Mouse (Mus musculus) kidney, postnatal 4 days (tissue): ENCODE results near the gene Strip1.
A peak's percentile ranks its signal among the peaks of the same experiment; 100 is the strongest.

ENCODE experiments used
- DNase-seq, 2 experiments: peaks; one replicate each; pipeline ENCODE4 v3.0.0; 2021; ENCODE audit warnings: mixed read lengths in 2 of 2

The Strip1 gene

DNA sequence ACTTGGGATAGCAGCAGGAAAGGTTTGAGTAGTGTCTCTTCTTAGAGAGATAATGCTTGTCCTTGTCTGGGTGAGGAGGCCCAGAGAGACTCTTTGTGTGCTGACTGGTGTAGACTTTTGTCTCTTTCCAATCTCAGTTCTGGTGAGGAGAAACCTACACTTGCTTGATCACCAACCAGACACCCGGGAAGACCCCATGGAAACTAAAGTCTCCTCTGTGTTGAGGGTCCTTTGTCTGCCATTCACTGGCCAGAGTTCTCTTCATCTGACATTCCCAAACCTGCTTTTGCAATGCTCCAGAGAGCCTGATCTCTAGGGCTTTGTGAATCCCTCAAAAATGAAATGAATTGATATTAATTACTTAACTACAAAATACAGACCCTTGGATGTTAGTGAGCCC, 47.6 kb downstream of the Strip1 start:
- no peak for DNase-seq

DNA sequence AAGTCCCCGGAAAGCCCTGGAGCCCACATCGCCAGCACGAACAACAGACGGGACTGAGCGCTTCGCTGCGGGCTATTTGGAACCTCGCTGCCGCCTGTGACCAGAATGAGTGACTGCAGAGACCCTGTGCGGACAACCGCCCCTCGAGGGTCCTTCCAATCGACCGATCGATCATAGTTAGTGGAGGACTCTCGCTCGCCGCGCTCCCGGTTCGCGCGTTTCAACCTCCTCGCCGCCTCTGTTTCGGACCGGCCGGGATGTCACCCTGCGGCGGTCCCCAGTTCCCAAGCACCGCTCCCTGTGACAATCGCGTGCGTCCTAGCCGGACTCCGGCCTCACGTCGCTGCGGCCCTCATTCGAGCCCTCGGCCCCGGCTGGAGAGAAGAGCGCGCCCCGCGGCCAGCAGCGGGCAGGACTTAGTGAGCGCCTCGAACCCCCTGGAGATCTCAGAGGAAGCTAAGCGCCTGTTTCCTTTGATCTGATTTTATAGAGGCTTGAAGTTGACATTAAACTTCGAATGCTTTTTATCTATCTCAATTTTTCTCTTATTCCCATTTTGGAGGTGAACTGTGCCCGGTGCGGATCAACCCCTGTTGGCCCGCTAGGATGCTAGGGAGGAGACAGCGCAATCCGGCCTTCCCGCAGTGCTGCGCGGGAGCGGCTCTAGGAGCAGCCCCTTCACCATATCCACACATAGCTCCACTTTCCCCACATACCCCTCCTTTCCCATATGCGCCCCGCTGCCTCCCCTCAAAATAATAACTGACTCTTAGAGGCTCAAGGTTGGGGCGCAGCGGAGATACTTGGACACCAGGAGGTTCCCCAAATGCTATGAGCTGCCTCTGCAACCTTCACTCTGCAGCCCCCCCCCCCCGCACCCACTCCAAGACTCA, 48.4 kb downstream of the Strip1 start:
- peak; percentile 43 to 55 for DNase-seq

DNA sequence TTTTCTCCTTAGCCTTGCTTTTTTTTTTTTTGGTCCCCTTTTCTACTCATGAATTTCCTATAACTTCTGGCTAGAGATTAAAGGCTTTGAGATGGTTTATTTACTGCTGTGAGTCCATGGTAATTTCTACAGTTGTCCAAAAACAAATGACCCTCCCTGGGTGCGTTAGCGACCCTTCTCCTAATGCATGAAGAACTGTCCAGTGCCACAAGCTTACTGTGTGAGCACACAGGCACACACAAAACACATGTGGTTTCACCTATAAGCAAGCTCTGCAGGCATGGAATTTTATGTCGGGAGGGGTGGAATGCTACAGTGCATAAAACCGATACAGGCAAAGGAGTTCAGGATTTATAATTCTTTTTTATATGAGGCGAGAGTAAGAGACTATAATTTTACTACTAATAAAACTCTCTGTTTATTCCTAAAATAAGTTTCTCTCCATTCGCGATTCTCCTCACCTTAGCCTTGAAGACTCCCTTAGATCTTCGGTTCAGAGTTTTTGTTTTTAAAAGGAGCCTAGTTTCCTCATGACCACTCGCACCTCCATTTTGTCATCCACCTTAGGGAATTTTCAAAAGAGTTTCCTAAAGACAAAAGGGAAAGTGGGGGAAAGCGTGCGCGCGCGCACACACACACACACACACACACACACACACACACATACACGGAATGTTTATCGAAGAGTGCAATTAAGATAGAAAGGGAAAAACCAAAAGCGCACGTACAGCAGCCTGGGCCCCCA, 49.2 kb downstream of the Strip1 start:
- DNase-seq: no peak

- no peak for DNase-seq
These were observed 50.1 kb downstream of the Strip1 start for GRCm38 (mm10) chr3:107581103-107582010.

DNA sequence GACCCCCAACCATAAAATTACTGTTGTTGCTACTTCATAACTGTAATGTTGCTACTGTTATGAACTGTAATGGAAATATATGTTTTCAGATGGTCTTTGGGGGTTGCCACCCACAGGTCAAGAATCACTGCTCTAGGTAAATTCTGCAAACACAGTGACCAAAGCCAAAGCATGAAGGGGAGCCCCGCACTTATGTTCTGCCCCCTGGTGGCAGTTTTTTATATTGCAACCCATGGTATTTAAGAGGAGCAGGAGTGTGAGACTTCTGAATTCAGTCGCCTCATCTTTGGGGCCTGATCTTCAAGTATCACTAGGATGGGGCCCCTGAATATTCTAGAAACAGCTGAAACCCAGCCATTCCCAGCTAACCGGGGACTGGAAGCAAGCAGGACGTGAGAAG, 52.0 kb downstream of the Strip1 start:
- peak; percentile 73 for DNase-seq

GRCm38 (mm10) chr3:107577810-107578390, 53.6 kb downstream of the Strip1 start:
- no peak for DNase-seq

GRCm38 (mm10) chr3:107576807-107577206, 54.7 kb downstream of the Strip1 start:
- no peak for DNase-seq

DNA sequence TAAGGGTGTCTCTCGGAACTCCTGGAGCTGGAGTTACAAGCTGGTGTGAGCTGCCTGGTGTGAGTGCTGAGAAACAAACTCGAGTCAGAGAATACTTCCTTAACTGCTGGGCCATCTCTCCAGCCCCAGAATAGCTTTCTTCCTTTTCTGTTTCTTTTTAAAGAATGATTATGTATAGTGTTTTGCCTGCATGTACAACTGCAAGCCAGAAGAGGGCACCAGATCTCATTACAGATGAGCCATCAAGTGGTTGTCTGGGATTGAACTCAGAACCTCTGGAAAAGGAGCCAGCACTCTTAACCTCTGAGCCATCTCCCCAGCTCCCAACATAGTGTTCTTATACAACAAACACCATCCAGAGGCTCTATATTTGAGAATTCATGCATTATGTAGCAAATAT, 60.3 kb downstream of the Strip1 start:
- no peak for DNase-seq

GRCm38 (mm10) chr3:107568721-107569120, 62.8 kb downstream of the Strip1 start:
- DNase-seq: no peak

- DNase-seq: no peak
These were observed 63.7 kb downstream of the Strip1 start for GRCm38 (mm10) chr3:107567766-107568165.

- no peak for DNase-seq
These were observed 66.2 kb downstream of the Strip1 start for GRCm38 (mm10) chr3:107565331-107565730.

DNA sequence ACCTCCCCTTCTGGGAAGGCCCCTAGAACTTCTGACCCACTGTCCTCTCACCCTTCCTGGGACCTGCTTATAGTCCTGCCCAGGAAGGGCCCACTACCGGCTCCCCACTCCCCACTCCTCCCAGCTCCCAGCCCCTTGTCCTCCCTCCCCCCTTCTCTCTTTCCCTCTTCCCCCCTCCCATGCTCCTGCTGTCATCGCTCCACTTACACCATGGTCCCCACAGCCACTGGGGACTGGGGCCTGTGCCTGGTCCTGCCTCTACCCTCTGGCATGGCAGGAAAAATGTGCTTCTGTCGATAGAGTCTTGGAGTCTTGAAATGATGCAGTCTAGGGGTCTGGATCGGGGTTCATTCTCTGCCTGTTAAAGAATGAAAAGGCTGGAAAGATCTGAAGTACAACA, 67.6 kb downstream of the Strip1 start:
- DNase-seq: no peak

GRCm38 (mm10) chr3:107562591-107562990, 68.9 kb downstream of the Strip1 start:
- DNase-seq: no peak
